Mouse (Mus musculus) thymus, postnatal 14 days (tissue): ENCODE results near the gene Lgi4.

Source experiments
- DNase-seq: peaks from one replicate; pipeline ENCODE4 v3.0.0; 2021

Gene Lgi4

GRCm38 (mm10) chr7:31052251-31052635 lies 6.9 kb upstream of the Lgi4 start:
- no peak for DNase-seq

GRCm38 (mm10) chr7:31052636-31053434 lies 6.3 kb upstream of the Lgi4 start:
- no peak for DNase-seq

- DNase-seq, result no peak
Measured at GRCm38 (mm10) chr7:31053882-31054447, 5.2 kb upstream of the Lgi4 start.

GRCm38 (mm10) chr7:31054661-31055320 lies 4.4 kb upstream of the Lgi4 start:
- DNase-seq, result no peak

GRCm38 (mm10) chr7:31055354-31055824 lies 3.8 kb upstream of the Lgi4 start:
- DNase-seq, result no peak

GRCm38 (mm10) chr7:31055883-31056282 lies 3.3 kb upstream of the Lgi4 start:
- no peak for DNase-seq

- DNase-seq, result no peak
Measured at GRCm38 (mm10) chr7:31056448-31056847, 2.7 kb upstream of the Lgi4 start.

GRCm38 (mm10) chr7:31057071-31057470 lies 2.1 kb upstream of the Lgi4 start, which contains the start of gene Fxyd1:
Gene Fxyd1, minus strand, starts transcription at chr7:31057199.
- no peak for DNase-seq

- no peak for DNase-seq
Measured at GRCm38 (mm10) chr7:31057730-31058129, 1.4 kb upstream of the Lgi4 start.

GRCm38 (mm10) chr7:31058211-31058610 lies 931 bp upstream of the Lgi4 start:
- no peak for DNase-seq

- DNase-seq, result no peak
Measured at GRCm38 (mm10) chr7:31059919-31060620, 928 bp downstream of the Lgi4 start.

- no peak for DNase-seq
Measured at GRCm38 (mm10) chr7:31060621-31061010, 1.5 kb downstream of the Lgi4 start.

GRCm38 (mm10) chr7:31063074-31063560 lies 4.0 kb downstream of the Lgi4 start:
- DNase-seq, result no peak

GRCm38 (mm10) chr7:31067836-31068235 lies 8.7 kb downstream of the Lgi4 start:
- DNase-seq, result no peak

GRCm38 (mm10) chr7:31069491-31069890 lies 10.3 kb downstream of the Lgi4 start:
- DNase-seq, result no peak

- DNase-seq, result no peak
Measured at GRCm38 (mm10) chr7:31070324-31070723, 11.2 kb downstream of the Lgi4 start.

GRCm38 (mm10) chr7:31072326-31072725 lies 13.2 kb downstream of the Lgi4 start:
- DNase-seq, result no peak

- no peak for DNase-seq
Measured at GRCm38 (mm10) chr7:31073546-31073945, 14.4 kb downstream of the Lgi4 start.

- no peak for DNase-seq
Measured at GRCm38 (mm10) chr7:31074061-31074712, 15.0 kb downstream of the Lgi4 start.

GRCm38 (mm10) chr7:31074713-31075069 lies 15.5 kb downstream of the Lgi4 start:
- DNase-seq, result no peak

- no peak for DNase-seq
Measured at GRCm38 (mm10) chr7:31076492-31076891, 17.4 kb downstream of the Lgi4 start, which contains the start of gene Fxyd3. Gene Fxyd3, minus strand, starts transcription at chr7:31076704.

- no peak for DNase-seq
Measured at GRCm38 (mm10) chr7:31077470-31077869, 18.3 kb downstream of the Lgi4 start.
